In genomic region chr2:131478349-131478748, GRCm38 (mm10) we compare ENCODE assay signal across 19 mouse cellular contexts. TPM values are rescaled to one million over a fixed set of nuclear protein-coding genes. Genes with fewer than 3 reads are reported as not detected.
DNase-seq lines count a peak whose midpoint lies in the region; ATAC-seq and TF ChIP-seq lines count a peak whose summit lies in the region.
"Had no signal": no experiment of that assay in that cellular context is flagged by ENCODE, and none has a peak within 500 bp of the region (broad histone marks: within the 10 kb centered on the region; RNA-seq: fewer than 3 reads in every experiment).

No protein-coding gene starts in this region.

- no peak overlapping the region for H3K27ac ChIP-seq in embryonic facial prominence, embryonic 14.5 days (replicated peaks; ENCODE audit: low read depth, low read length)
- H3K27ac ChIP-seq in embryonic facial prominence, embryonic 10.5 days (replicated peaks): no peak overlapping the region
- H3K27ac ChIP-seq in heart, embryonic 11.5 days (ENCODE audit: low read depth, low read length): no peak overlapping the region
- no peak overlapping the region for H3K27ac ChIP-seq in midbrain, embryonic 11.5 days (ENCODE audit: low read depth, low read length)
- H3K27ac ChIP-seq in midbrain, embryonic 10.5 days (replicated peaks): no peak overlapping the region
- H3K27ac ChIP-seq in layer of hippocampus, adult 2 months: no peak overlapping the region
- H3K27ac ChIP-seq: forebrain, embryonic 12.5 days had no signal

- intact Hi-C loops in heart, postnatal 10 days (cut with DNase I): loop anchor here (2.0 kb wide), 1 partner anchor 18 kb away; no protein-coding TSS in a partner anchor

- H3K9ac ChIP-seq in embryonic facial prominence, embryonic 14.5 days (ENCODE audit: low read depth, low read length): no peak overlapping the region
- H3K9ac ChIP-seq in heart, embryonic 11.5 days (ENCODE audit: low read depth, low read length): no peak overlapping the region
- H3K9ac ChIP-seq in midbrain, embryonic 11.5 days (ENCODE audit: low read length): no peak overlapping the region
- H3K9ac ChIP-seq: forebrain, embryonic 12.5 days had no signal

- peak; percentile 12; the same call in 1 of the 2 replicates for ATAC-seq in embryonic facial prominence, embryonic 14.5 days (ENCODE audit: low read depth)
- no peak for ATAC-seq in heart, embryonic 11.5 days (replicated peaks; ENCODE audit: insufficient number of reproducible peaks, low FRiP score, low TSS enrichment)
- no peak for ATAC-seq in midbrain, embryonic 11.5 days (ENCODE audit: low FRiP score)
- peak; percentile 56; the same call in 1 of the 2 replicates for ATAC-seq in neutrophil, adult 5-6 weeks (ENCODE audit: extremely low read depth, insufficient number of reproducible peaks, low FRiP score, poor library complexity, severe bottlenecking)

- WGBS in embryonic facial prominence, embryonic 14.5 days: 79% methylated on average over 8 of the region's 8 CpGs
- WGBS in embryonic facial prominence, embryonic 10.5 days: 86% methylated on average over 8 of the region's 8 CpGs
- 80% methylated on average over 8 of the region's 8 CpGs for WGBS in heart, embryonic 11.5 days (ENCODE audit: insufficient replicate concordance)
- 87% methylated on average over 8 of the region's 8 CpGs for WGBS in midbrain, embryonic 11.5 days
- WGBS in midbrain, embryonic 10.5 days: 90% methylated on average over 8 of the region's 8 CpGs

- H3K27me3 ChIP-seq in embryonic facial prominence, embryonic 14.5 days (replicated peaks; ENCODE audit: control insufficient read depth, insufficient read depth, low read length): no peaks in the 10 kb centered on the region
- H3K27me3 ChIP-seq in embryonic facial prominence, embryonic 10.5 days (replicated peaks; ENCODE audit: low read depth, poor library complexity, severe bottlenecking): no peaks in the 10 kb centered on the region
- H3K27me3 ChIP-seq in heart, embryonic 11.5 days (ENCODE audit: control insufficient read depth, insufficient read depth, low read length): no peaks in the 10 kb centered on the region
- no peaks in the 10 kb centered on the region for H3K27me3 ChIP-seq in midbrain, embryonic 11.5 days (ENCODE audit: control insufficient read depth, insufficient read depth, low read length)
- H3K27me3 ChIP-seq in midbrain, embryonic 10.5 days (ENCODE audit: low read depth, poor library complexity, severe bottlenecking): no peaks in the 10 kb centered on the region
- H3K27me3 ChIP-seq: forebrain, embryonic 12.5 days had no signal

- H3K9me3 ChIP-seq in embryonic facial prominence, embryonic 14.5 days (ENCODE audit: control insufficient read depth, low read length): 0 out of 2 replicates have a peak, but pooled peaks cover 5% of the 10 kb centered on the region
- no peaks in the 10 kb centered on the region for H3K9me3 ChIP-seq in embryonic facial prominence, embryonic 10.5 days
- H3K9me3 ChIP-seq in heart, embryonic 11.5 days (replicated peaks; ENCODE audit: control insufficient read depth, low read length): no peaks in the 10 kb centered on the region
- no peaks in the 10 kb centered on the region for H3K9me3 ChIP-seq in midbrain, embryonic 11.5 days (ENCODE audit: control insufficient read depth, low read length)
- H3K9me3 ChIP-seq in midbrain, embryonic 10.5 days (replicated peaks): no peaks in the 10 kb centered on the region; the same call in 1 of the 2 replicates
- H3K9me3 ChIP-seq: forebrain, embryonic 12.5 days had no signal

- peaks cover 7% of the 10 kb centered on the region; the same call in 1 of the 2 replicates for H3K4me1 ChIP-seq in embryonic facial prominence, embryonic 14.5 days (ENCODE audit: control insufficient read depth, insufficient read depth, low read length)
- H3K4me1 ChIP-seq in embryonic facial prominence, embryonic 10.5 days: peaks cover 8% of the 10 kb centered on the region
- no peaks in the 10 kb centered on the region for H3K4me1 ChIP-seq in heart, embryonic 11.5 days (ENCODE audit: control insufficient read depth, insufficient read depth, low read length)
- H3K4me1 ChIP-seq in midbrain, embryonic 11.5 days (ENCODE audit: control insufficient read depth, insufficient read depth, low read length): no peaks in the 10 kb centered on the region
- H3K4me1 ChIP-seq in midbrain, embryonic 10.5 days: no peaks in the 10 kb centered on the region
- H3K4me1 ChIP-seq: forebrain, embryonic 12.5 days had no signal

- no peak for DNase-seq in embryonic facial prominence, embryonic 14.5 days (ENCODE audit: low spot score)
- DNase-seq in embryonic facial prominence, embryonic 10.5 days (ENCODE audit: low spot score): no peak
- peak; percentile 30 to 45 for DNase-seq in heart, postnatal 10 days
- DNase-seq in midbrain, embryonic 11.5 days (ENCODE audit: low spot score, missing footprints): peak; percentile 47
- DNase-seq in midbrain, embryonic 10.5 days (ENCODE audit: low spot score): no peak
- DNase-seq in layer of hippocampus, adult 2 months (ENCODE audit: low spot score in 2 of 2): no peak
- DNase-seq: cerebellum, adult 2 months; cerebellum, postnatal 36 days; gastrocnemius, postnatal 10 days; kidney, adult 11 months; layer of hippocampus, postnatal 36 days; liver; lung, postnatal 10 days; retina, postnatal 1 day; right cerebral cortex, postnatal 4 days had no signal

- H3K36me3 ChIP-seq in embryonic facial prominence, embryonic 14.5 days (ENCODE audit: control insufficient read depth, insufficient read depth, low read length): no peaks in the 10 kb centered on the region
- H3K36me3 ChIP-seq in embryonic facial prominence, embryonic 10.5 days (replicated peaks): no peaks in the 10 kb centered on the region
- H3K36me3 ChIP-seq in heart, embryonic 11.5 days (ENCODE audit: control insufficient read depth, insufficient read depth, low read length): no peaks in the 10 kb centered on the region
- no peaks in the 10 kb centered on the region for H3K36me3 ChIP-seq in midbrain, embryonic 11.5 days (ENCODE audit: control insufficient read depth, insufficient read depth, low read length)
- H3K36me3 ChIP-seq in midbrain, embryonic 10.5 days: no peaks in the 10 kb centered on the region
- H3K36me3 ChIP-seq: forebrain, embryonic 12.5 days had no signal

- H3K4me2 ChIP-seq in embryonic facial prominence, embryonic 14.5 days (ENCODE audit: low read depth, low read length): no peak overlapping the region
- no peak overlapping the region for H3K4me2 ChIP-seq in heart, embryonic 11.5 days
- H3K4me2 ChIP-seq in midbrain, embryonic 11.5 days: no peak overlapping the region
- H3K4me2 ChIP-seq: forebrain, embryonic 12.5 days had no signal

- no peak overlapping the region for H3K4me3 ChIP-seq in embryonic facial prominence, embryonic 14.5 days (ENCODE audit: low read depth, low read length)
- H3K4me3 ChIP-seq in embryonic facial prominence, embryonic 10.5 days: no peak overlapping the region
- no peak overlapping the region for H3K4me3 ChIP-seq in heart, embryonic 11.5 days (ENCODE audit: low read depth, low read length)
- no peak overlapping the region for H3K4me3 ChIP-seq in midbrain, embryonic 11.5 days (ENCODE audit: low read depth, low read length)
- H3K4me3 ChIP-seq in midbrain, embryonic 10.5 days: no peak overlapping the region
- no peak overlapping the region for H3K4me3 ChIP-seq in layer of hippocampus, adult 2 months
- H3K4me3 ChIP-seq: forebrain, embryonic 12.5 days; megakaryocyte, embryonic 14.5 days had no signal

- no peak for TF ChIP-seq CTCF in layer of hippocampus, adult 2 months (conservative IDR thresholded peaks at IDR 0.05)

RNA-seq across cellular contexts. Expression of gene Smox, which starts 12.9 kb away (rescaled TPM):
- 28.9 and 33.2 TPM in 2 replicates for polyA plus RNA-seq in embryonic facial prominence, embryonic 14.5 days (2014; fragmentation: Nextera tagmentation; extraction: Ambion mirVana)
- 36.0 and 42.0 TPM in 2 replicates for polyA plus RNA-seq in embryonic facial prominence, embryonic 10.5 days (2016; fragmentation: Nextera tagmentation; extraction: Ambion mirVana)
- total RNA-seq in heart, postnatal 10 days (2021): 10 to 100 TPM; 29.7 to 35.2 TPM
- 16.5 and 19.7 TPM in 2 replicates for polyA plus RNA-seq in heart, embryonic 11.5 days (2014; fragmentation: Nextera tagmentation; extraction: Ambion mirVana)
- 26.2 and 26.9 TPM in 2 replicates for polyA plus RNA-seq in midbrain, embryonic 11.5 days (2014; fragmentation: Nextera tagmentation; extraction: Ambion mirVana)
- polyA plus RNA-seq in midbrain, embryonic 10.5 days (2016; fragmentation: Nextera tagmentation; extraction: Ambion mirVana): 29.5 and 37.2 TPM in 2 replicates
- total RNA-seq in neutrophil, adult 5-6 weeks (2017): 63.3 and 76.9 TPM in 2 replicates
- total RNA-seq in layer of hippocampus, adult 2 months (2021): 10 to 100 TPM; 84.5 to 85.8 TPM

Comparison
In these comparisons a context has a peak if more than half of its experiments do, and no peak if none do; other contexts are left out.
1. DNase-seq: peak in heart, postnatal 10 days (2 of 2) and midbrain, embryonic 11.5 days (single experiment); none in embryonic facial prominence, embryonic 14.5 days (single experiment), embryonic facial prominence, embryonic 10.5 days (single experiment), midbrain, embryonic 10.5 days (single experiment) and layer of hippocampus, adult 2 months (0 of 2).
2. ATAC-seq: peak in embryonic facial prominence, embryonic 14.5 days (single experiment) and neutrophil, adult 5-6 weeks (single experiment); none in heart, embryonic 11.5 days (single experiment) and midbrain, embryonic 11.5 days (single experiment).